Mouse (Mus musculus) T-helper 17 cell (primary cell): ENCODE results near the gene Dmbt1.
"Not testable (repeated sequence)": the region's sequence is repeated elsewhere in the genome, so short reads cannot be mapped to it uniquely, and the experiment has no call there.

ENCODE experiments used
- in situ Hi-C, 2 experiments: fragments of 300-600 bp; cut with MboI, MseI; formaldehyde crosslinking; loops; 1 replicate in 1 of 2; 2 replicates in 1 of 2; pipeline ENCODE4 v1.15.1; 2025; ENCODE audit warnings: high pct_unique_total_duplicates in 2 of 2

Dmbt1 gene

GRCm38 (mm10) chr7:131049829-131050228 lies 18.0 kb downstream of the Dmbt1 start:
- in situ Hi-C loops: not testable (repeated sequence)

- in situ Hi-C loops: no loop called here
Measured at GRCm38 (mm10) chr7:131054808-131055370, 23.0 kb downstream of the Dmbt1 start.

- in situ Hi-C loops: not testable (repeated sequence)
Measured at GRCm38 (mm10) chr7:131057918-131058317, 26.1 kb downstream of the Dmbt1 start.

DNA sequence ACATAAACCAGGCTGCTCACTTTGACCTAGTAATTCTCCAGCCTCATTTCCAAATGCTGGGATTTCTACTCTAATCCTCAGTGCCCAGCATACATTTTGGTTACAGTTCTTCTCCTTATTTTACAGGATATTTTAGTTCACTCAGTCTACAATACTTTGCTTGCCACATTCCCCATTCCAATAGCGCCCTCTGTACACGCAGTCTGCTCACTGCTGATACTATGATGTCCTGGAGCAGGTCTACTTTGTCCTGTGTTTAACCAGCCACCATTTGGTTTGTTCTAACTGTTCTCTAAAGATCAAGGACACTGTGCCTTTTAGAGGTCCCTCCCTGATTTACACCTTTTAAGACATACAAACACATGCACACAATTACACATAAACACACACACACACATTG lies 28.0 kb downstream of the Dmbt1 start:
- in situ Hi-C loops: loop anchor here in 1 of 2 experiments (5.0 kb wide), 1 partner anchor 273 kb away; no protein-coding TSS in a partner anchor

DNA sequence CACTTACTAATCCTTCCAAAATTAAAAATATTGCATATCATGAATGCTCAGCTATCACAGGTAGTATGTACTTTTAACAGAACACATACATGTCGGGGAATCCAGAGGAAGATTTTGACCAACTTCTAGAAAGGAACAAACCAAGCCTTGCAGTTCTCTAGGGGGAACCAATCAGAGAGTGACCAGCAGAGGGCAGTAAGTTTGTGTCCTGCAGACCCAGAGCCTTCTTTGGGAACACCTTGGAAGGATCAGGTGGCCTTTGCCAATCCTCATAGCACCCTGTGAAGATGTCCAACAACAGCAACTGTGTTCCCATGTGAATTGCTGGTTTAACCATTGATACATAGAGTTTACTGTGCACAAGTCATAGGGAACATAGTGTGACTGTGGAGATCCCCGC lies 30.7 kb downstream of the Dmbt1 start:
- in situ Hi-C loops: loop anchor here in 1 of 2 experiments (5.0 kb wide), 1 partner anchor 275 kb away; no protein-coding TSS in a partner anchor

GRCm38 (mm10) chr7:131068191-131068590 lies 36.3 kb downstream of the Dmbt1 start:
- in situ Hi-C loops: not testable (repeated sequence)

DNA sequence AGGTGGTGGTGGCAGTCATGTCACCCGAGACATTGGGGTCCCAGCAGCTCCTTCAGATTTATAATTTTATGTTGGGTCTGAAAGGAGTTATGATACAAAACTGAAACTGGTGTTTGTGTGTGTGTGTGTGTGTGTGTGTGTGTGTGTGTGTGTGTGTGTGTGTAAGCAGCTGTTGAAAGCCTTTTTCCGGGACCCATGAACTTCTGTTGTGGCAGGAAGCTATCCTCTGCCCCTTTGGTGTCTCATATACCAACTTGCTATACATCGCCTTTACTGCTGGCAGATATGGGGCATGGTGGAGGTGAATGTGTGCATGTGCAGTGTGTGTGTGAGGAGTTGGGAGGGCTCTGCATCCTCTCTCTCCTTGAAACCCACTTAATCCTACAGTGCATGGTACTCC lies 41.6 kb downstream of the Dmbt1 start:
- in situ Hi-C loops: not testable (repeated sequence)

DNA sequence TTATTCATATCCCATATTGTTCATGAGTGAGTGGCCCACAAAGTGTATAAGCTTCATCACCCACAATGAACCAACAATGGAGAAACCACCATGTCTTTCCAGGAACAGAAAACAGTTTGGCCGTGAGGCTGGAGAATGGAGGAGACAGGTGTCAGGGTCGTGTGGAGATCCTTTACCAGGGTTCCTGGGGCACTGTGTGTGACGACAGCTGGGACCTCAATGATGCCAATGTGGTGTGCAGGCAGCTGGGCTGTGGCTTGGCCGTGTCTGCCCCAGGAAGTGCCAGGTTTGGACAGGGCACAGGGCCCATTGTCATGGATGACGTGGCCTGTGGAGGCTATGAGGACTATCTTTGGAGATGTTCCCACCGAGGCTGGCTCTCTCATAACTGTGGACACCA lies 42.2 kb downstream of the Dmbt1 start:
- in situ Hi-C loops: not testable (repeated sequence)

DNA sequence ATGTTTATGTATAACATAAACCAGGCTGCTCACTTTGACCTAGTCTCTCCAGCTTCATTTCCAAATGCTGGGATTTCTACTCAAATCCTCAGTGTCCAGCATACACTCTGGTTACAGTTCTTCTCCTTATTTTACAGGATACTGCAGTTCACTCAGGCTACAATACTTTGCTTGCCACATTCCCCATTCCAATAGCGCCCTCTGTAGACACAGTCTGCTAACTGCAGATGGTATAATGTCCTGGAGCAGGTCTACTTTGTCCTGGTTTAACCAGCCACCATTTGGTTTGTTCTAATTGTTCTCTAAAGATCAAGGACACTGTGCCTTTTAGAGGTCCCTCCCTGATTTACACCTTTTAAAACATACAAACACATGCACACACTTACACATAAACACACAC lies 44.1 kb downstream of the Dmbt1 start:
- in situ Hi-C loops: no loop called here

- in situ Hi-C loops: not testable (repeated sequence)
Measured at GRCm38 (mm10) chr7:131082403-131082802, 50.5 kb downstream of the Dmbt1 start.

- in situ Hi-C loops: no loop called here
Measured at GRCm38 (mm10) chr7:131112486-131112885, 80.6 kb downstream of the Dmbt1 start.

- in situ Hi-C loops: no loop called here
Measured at GRCm38 (mm10) chr7:131113676-131114075, 81.8 kb downstream of the Dmbt1 start.

- in situ Hi-C loops: no loop called here
Measured at GRCm38 (mm10) chr7:131114434-131114833, 82.6 kb downstream of the Dmbt1 start.

GRCm38 (mm10) chr7:131122210-131122807 lies 90.5 kb downstream of the Dmbt1 start:
- in situ Hi-C loops: no loop called here

- in situ Hi-C loops: no loop called here
Measured at GRCm38 (mm10) chr7:131130021-131130420, 98.2 kb downstream of the Dmbt1 start.

DNA sequence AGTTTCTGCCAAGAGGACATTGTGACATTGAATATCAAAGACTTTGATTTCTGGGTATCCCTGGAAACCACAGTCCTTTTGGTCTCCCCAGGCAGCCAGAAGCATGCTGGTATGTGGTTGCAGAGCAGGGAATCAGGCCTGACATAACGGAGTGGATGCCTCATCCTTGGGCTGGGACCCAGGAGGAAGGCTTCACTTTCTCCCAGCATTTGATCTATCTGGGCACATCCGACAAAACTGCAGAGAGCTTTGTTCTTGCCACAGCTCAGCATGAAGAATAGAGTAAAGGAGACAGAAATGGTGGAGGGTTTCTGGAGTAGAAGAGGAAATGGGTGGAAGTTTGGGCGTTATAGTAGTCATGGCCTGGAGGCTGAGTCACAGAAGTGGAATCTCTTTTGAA lies 101.3 kb downstream of the Dmbt1 start:
- in situ Hi-C loops: no loop called here

DNA sequence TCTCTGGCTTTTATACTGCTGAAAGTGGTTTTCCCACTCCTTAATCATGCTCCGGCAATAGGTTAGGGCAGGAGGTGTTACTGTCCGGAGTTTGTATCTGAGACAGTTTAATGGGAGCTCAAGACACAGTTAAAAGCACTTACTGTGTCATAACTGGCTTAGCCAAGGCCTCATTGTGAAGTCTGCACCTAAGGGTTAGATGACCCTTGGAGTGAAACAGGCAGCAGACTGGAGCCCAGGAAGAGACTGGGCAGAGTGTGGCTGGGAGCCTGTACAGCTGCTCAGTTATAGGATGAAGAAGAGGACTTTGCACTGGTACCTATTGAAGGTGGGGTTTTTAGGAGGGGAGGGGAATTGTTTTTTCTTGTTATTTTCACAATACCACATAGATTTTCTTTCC lies 114.4 kb downstream of the Dmbt1 start, which contains the start of gene 4933402N03Rik:
Gene 4933402N03Rik, minus strand, starts transcription at position 101 of the 400 bp plus-strand sequence.
- in situ Hi-C loops: no loop called here

GRCm38 (mm10) chr7:131150179-131150578 lies 118.3 kb downstream of the Dmbt1 start:
- in situ Hi-C loops: no loop called here

DNA sequence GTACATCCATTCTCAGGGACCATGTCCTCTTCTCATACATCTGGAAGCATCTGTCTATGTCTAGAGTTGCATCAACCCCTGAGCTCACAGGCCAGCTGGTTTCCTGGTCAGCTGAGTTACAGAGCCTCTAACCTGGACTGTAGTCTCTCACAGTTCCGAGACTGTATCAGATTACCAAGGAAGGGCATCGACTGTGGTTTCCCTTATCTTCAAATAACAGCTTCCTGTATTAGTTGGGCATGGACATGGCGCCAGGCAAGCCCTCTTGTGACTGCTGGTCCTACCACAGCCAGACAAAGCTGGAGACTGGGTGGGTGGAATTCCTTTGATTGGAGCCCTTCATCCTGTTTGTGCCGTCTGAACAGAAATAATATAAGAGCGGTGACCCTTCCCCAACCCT lies 121.2 kb downstream of the Dmbt1 start:
- in situ Hi-C loops: no loop called here

DNA sequence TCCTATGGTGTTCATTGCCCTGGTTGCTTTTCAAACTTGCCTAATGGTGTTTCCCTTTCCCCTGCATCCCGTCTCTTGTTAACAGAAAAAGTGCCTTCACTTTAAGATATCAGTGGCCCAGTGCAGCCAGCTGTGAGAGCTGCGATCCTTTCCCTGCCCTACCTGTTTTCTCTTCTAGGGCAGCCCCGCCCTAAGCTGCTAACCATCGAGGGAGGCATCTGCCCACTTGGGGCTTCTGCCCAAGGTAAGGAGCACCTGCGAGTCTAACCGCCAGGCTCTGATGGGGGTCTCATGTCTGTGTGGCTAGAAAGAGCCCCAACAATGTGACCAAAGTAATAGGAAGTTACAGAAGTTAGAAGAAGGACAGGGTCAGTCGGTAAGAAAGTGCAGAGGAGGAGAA lies 130.4 kb downstream of the Dmbt1 start:
- in situ Hi-C loops: no loop called here

DNA sequence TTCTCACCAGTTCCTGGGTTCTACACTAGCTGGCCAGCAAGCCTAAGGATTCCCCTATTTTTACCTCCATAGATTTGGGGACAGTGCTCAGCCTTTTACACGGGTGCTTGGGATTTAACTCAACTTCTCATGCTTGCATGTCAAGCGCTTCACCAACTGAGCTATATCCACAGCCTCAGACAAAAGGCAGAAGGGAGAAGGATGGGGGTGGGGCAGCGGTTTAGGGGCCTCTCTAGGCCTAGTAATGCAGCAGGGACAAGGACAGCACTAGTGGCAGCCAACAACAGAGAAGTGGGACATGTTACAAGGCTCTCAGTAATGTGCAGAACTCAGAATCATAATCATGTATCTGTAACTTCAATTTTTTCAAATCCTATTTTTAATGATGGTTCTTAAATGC lies 135.9 kb downstream of the Dmbt1 start:
- in situ Hi-C loops: no loop called here

GRCm38 (mm10) chr7:131169099-131169498 lies 137.2 kb downstream of the Dmbt1 start:
- in situ Hi-C loops: no loop called here
